Mouse (Mus musculus) 3134 (cell line): ENCODE results near the gene Neu1.
A peak's percentile ranks its signal among the peaks of the same experiment; 100 is the strongest.
"Not testable (repeated sequence)": the region's sequence is repeated elsewhere in the genome, so short reads cannot be mapped to it uniquely, and the experiment has no call there.

Experiments
- DNase-seq: peaks from one replicate; pipeline ENCODE4 v3.0.0-alpha.2; 2011; ENCODE audit warnings: low spot score; ENCODE audit not compliant: insufficient read length; ENCODE audit errors: extremely low read depth

Neu1 gene

GRCm38 (mm10) chr17:34946486-34947140, 15.6 kb downstream of the Neu1 start:
- no peak for DNase-seq

GRCm38 (mm10) chr17:34947606-34948005, 16.6 kb downstream of the Neu1 start:
- DNase-seq, result no peak

GRCm38 (mm10) chr17:34948721-34949552, 17.9 kb downstream of the Neu1 start:
- not testable (repeated sequence) for DNase-seq

GRCm38 (mm10) chr17:34949553-34949969, 18.5 kb downstream of the Neu1 start:
- no peak for DNase-seq

- DNase-seq, result no peak
Observed at GRCm38 (mm10) chr17:34950514-34951455, 19.7 kb downstream of the Neu1 start.

GRCm38 (mm10) chr17:34951636-34952377, 20.8 kb downstream of the Neu1 start:
- DNase-seq, result no peak

GRCm38 (mm10) chr17:34952378-34953040, 21.5 kb downstream of the Neu1 start:
- peak; percentile 81 for DNase-seq

- DNase-seq, result no peak
Observed at GRCm38 (mm10) chr17:34953258-34953657, 22.2 kb downstream of the Neu1 start.

GRCm38 (mm10) chr17:34953904-34954303, 22.9 kb downstream of the Neu1 start:
- DNase-seq, result no peak

- DNase-seq, result no peak
Observed at GRCm38 (mm10) chr17:34954831-34955230, 23.8 kb downstream of the Neu1 start.

GRCm38 (mm10) chr17:34955884-34956283, 24.8 kb downstream of the Neu1 start:
- no peak for DNase-seq

- no peak for DNase-seq
Observed at GRCm38 (mm10) chr17:34956340-34956739, 25.3 kb downstream of the Neu1 start.

- DNase-seq, result not testable (repeated sequence)
Observed at GRCm38 (mm10) chr17:34957291-34957690, 26.2 kb downstream of the Neu1 start.

- not testable (repeated sequence) for DNase-seq
Observed at GRCm38 (mm10) chr17:34957966-34958365, 26.9 kb downstream of the Neu1 start.

GRCm38 (mm10) chr17:34958734-34959129, 27.7 kb downstream of the Neu1 start:
- not testable (repeated sequence) for DNase-seq

GRCm38 (mm10) chr17:34959130-34959778, 28.2 kb downstream of the Neu1 start, which contains the start of gene Hspa1b:
Gene Hspa1b (minus strand): TSS chr17:34959238.
- peak; percentile 91 for DNase-seq

GRCm38 (mm10) chr17:34959881-34960515, 28.9 kb downstream of the Neu1 start:
- no peak for DNase-seq

- DNase-seq, result peak; percentile 60
Observed at GRCm38 (mm10) chr17:34960702-34961493, 29.8 kb downstream of the Neu1 start.
